ENCODE assay signal across 18 mouse cellular contexts in the genomic region with DNA sequence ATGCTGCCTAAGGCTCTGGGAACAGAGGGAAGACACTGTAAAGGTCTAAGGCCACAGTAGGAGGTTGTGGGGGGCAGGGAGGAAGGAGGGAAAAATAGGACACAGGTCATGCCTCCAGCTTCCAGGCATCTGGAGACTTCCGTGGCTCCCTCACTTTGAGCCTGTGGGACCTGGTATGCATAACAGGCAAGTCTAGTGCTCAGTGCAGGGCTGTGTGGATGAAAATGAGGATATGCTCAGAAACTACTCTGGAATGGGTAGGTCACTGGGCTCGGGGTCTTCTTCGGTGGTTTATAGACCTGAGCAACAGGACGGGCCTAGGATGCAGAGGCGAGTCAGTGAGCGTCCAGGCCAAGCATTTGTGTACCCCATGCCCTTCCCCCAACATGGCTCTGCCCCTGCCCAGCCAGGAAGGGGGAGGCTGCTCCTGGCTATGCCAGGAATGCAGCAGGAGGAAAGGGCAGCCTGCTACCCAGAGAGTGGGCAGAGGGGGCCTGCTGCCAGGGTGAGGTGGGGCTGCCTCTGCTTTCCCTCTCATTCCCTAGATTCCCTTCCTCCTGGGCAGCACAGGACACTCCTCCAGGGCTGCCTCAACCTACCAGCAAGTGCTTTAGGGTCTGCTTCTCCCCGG. TPM values are rescaled to one million over a fixed set of nuclear protein-coding genes. Genes with fewer than 3 reads are reported as not detected.
DNase-seq lines count a peak whose midpoint lies in the region; ATAC-seq and TF ChIP-seq lines count a peak whose summit lies in the region.
"Had no signal": no experiment of that assay in that cellular context is flagged by ENCODE, and none has a peak within 500 bp of the region (broad histone marks: within the 10 kb centered on the region; RNA-seq: fewer than 3 reads in every experiment).

No protein-coding gene starts in this region.

- ATAC-seq in heart, embryonic 15.5 days (replicated peaks; ENCODE audit: insufficient number of reproducible peaks, insufficient read depth, low FRiP score, low read depth), result 0 out of 2 replicates have a peak, but pooled peaks have one; percentile 22
- 0 out of 2 replicates have a peak, but pooled peaks have one; percentile 28 for ATAC-seq in lung, embryonic 14.5 days (ENCODE audit: insufficient read depth)
- no peak for ATAC-seq in megakaryocyte progenitor cell, adult 5-6 weeks (replicated peaks; ENCODE audit: poor library complexity)

- no peak overlapping the region for H3K4me2 ChIP-seq in heart, embryonic 15.5 days
- H3K4me2 ChIP-seq in lung, embryonic 14.5 days, result no peak overlapping the region
- H3K4me2 ChIP-seq: heart, embryonic 13.5 days; limb, embryonic 13.5 days; neural tube, embryonic 13.5 days had no signal

- no peak for TF ChIP-seq POLR2A in lung, adult 2 months (IDR thresholded peaks at IDR 0.05; ENCODE audit: borderline replicate concordance, extremely low read depth, low read depth, low read length)

- intact Hi-C loops in left cerebral cortex, postnatal 10 days (cut with DNase I), result no loop called here

- no peak overlapping the region for H3K9ac ChIP-seq in heart, embryonic 15.5 days
- H3K9ac ChIP-seq in lung, embryonic 14.5 days, result peak overlapping the region; percentile 17; the same call in 1 of the 2 replicates
- H3K9ac ChIP-seq: heart, embryonic 13.5 days; limb, embryonic 13.5 days; liver, embryonic 14.5 days; neural tube, embryonic 13.5 days had no signal

- H3K4me1 ChIP-seq in heart, embryonic 15.5 days (replicated peaks), result peaks cover 5% of the 10 kb centered on the region; the same call in 1 of the 2 replicates
- no peaks in the 10 kb centered on the region for H3K4me1 ChIP-seq in lung, embryonic 14.5 days (ENCODE audit: insufficient read depth)
- no peaks in the 10 kb centered on the region for H3K4me1 ChIP-seq in lung, adult 2 months (ENCODE audit: control insufficient read depth, insufficient read depth, low read length)
- H3K4me1 ChIP-seq: heart, embryonic 13.5 days; limb, embryonic 13.5 days; megakaryocyte, embryonic 14.5 days had no signal

- DNase-seq in heart, adult 11 months, result no peak
- peak; percentile 3 for DNase-seq in lung, embryonic 14.5 days
- DNase-seq in lung, adult 2 months, result no peak
- DNase-seq in kidney, adult 18-20 months, result peak; percentile 27
- peak; percentile 26 to 40 for DNase-seq in kidney, postnatal 36 days
- no peak for DNase-seq in left cerebral cortex, postnatal 10 days (ENCODE audit: extremely low spot score in 1 of 2, low spot score in 2 of 2)
- DNase-seq: adrenal gland, postnatal 36 days; cerebellum, adult 8-10 months; embryo, embryonic 11 days; right cerebral cortex, postnatal 25 days had no signal

- no peak for TF ChIP-seq CTCF in lung, embryonic 14.5 days (IDR thresholded peaks at IDR 0.05; ENCODE audit: low read depth)
- no peak for TF ChIP-seq CTCF in lung, adult 2 months (IDR thresholded peaks at IDR 0.05; ENCODE audit: insufficient read depth, low read length)

- no peaks in the 10 kb centered on the region for H3K9me3 ChIP-seq in heart, embryonic 15.5 days (replicated peaks)
- no peaks in the 10 kb centered on the region for H3K9me3 ChIP-seq in lung, embryonic 14.5 days (ENCODE audit: low read depth, low read length)
- H3K9me3 ChIP-seq: heart, embryonic 13.5 days; limb, embryonic 13.5 days; neural tube, embryonic 13.5 days had no signal

- H3K27ac ChIP-seq in heart, embryonic 15.5 days, result no peak overlapping the region
- H3K27ac ChIP-seq in lung, embryonic 14.5 days (ENCODE audit: low read depth), result no peak overlapping the region
- H3K27ac ChIP-seq: heart, embryonic 13.5 days; limb, embryonic 13.5 days; liver, embryonic 14.5 days; neural tube, embryonic 13.5 days had no signal

- no peaks in the 10 kb centered on the region for H3K36me3 ChIP-seq in heart, embryonic 15.5 days
- no peaks in the 10 kb centered on the region for H3K36me3 ChIP-seq in lung, embryonic 14.5 days (ENCODE audit: insufficient read depth)
- H3K36me3 ChIP-seq: heart, embryonic 13.5 days; limb, embryonic 13.5 days; neural tube, embryonic 13.5 days had no signal

- no peak overlapping the region for H3K4me3 ChIP-seq in heart, embryonic 15.5 days
- H3K4me3 ChIP-seq in lung, embryonic 14.5 days (ENCODE audit: low read depth, low read length), result no peak overlapping the region
- H3K4me3 ChIP-seq in lung, adult 2 months (replicated peaks; ENCODE audit: extremely low read depth, low read depth, low read length), result no peak overlapping the region
- H3K4me3 ChIP-seq: heart, embryonic 13.5 days; limb, embryonic 13.5 days; megakaryocyte, embryonic 14.5 days; neural tube, embryonic 13.5 days had no signal

- H3K27me3 ChIP-seq in heart, embryonic 15.5 days, result no peaks in the 10 kb centered on the region
- H3K27me3 ChIP-seq in lung, embryonic 14.5 days (ENCODE audit: insufficient read depth, low read length), result no peaks in the 10 kb centered on the region
- H3K27me3 ChIP-seq: limb, embryonic 13.5 days had no signal

- WGBS in heart, embryonic 15.5 days, result 52% methylated on average over 7 of the region's 7 CpGs
- 49% methylated on average over 7 of the region's 7 CpGs for WGBS in lung, embryonic 14.5 days
- WGBS in lung, adult 2 months, result 58% methylated on average over 7 of the region's 7 CpGs

RNA-seq across cellular contexts. Expression of a gene that starts 22.7 kb away (rescaled TPM):
- polyA plus RNA-seq in heart, embryonic 15.5 days (2015; fragmentation: Nextera tagmentation; extraction: Ambion mirVana), result 3.6 and 3.8 TPM in 2 replicates
- 3.2 and 3.6 TPM in 2 replicates for polyA plus RNA-seq in lung, embryonic 14.5 days (2014; fragmentation: Nextera tagmentation; extraction: Ambion mirVana)
- 1.7 and 2.5 TPM in 2 replicates for polyA plus RNA-seq in lung, adult 2 months (2012; rRNA removed)
- total RNA-seq in megakaryocyte progenitor cell, adult 5-6 weeks (2015), result 92.8 and 93.6 TPM in 2 replicates
- total RNA-seq in megakaryocyte progenitor cell, adult 5-6 weeks (2017), result 78.9 and 88.4 TPM in 2 replicates
- total RNA-seq in left cerebral cortex, postnatal 10 days (2021), result under 1 TPM; 0.34 to 0.58 TPM

RNA-seq across cellular contexts. Expression of a gene that starts 32.9 kb away (rescaled TPM):
- polyA plus RNA-seq in heart, embryonic 15.5 days (2015; fragmentation: Nextera tagmentation; extraction: Ambion mirVana), result 0.08 TPM in 1 of 2 replicates, not detected in the other
- 0.07 TPM in 1 of 2 replicates, not detected in the other for polyA plus RNA-seq in lung, embryonic 14.5 days (2014; fragmentation: Nextera tagmentation; extraction: Ambion mirVana)
- polyA plus RNA-seq in lung, adult 2 months (2012; rRNA removed), result 0.80 and 1.3 TPM in 2 replicates
- not detected in 2 replicates for total RNA-seq in megakaryocyte progenitor cell, adult 5-6 weeks (2015)
- total RNA-seq in megakaryocyte progenitor cell, adult 5-6 weeks (2017), result not detected in 2 replicates
- total RNA-seq in left cerebral cortex, postnatal 10 days (2021), result 1 to 10 TPM; 4.1 to 5.1 TPM
- total RNA-seq: hematopoietic stem cell, adult 5-6 weeks had no signal
- polyA plus RNA-seq: heart, embryonic 13.5 days; limb, embryonic 13.5 days had no signal

Comparison
In these comparisons a context has a peak if more than half of its experiments do, and no peak if none do; other contexts are left out.
1. DNase-seq: peak in lung, embryonic 14.5 days (single experiment), kidney, adult 18-20 months (single experiment) and kidney, postnatal 36 days (2 of 2); none in heart, adult 11 months (single experiment), lung, adult 2 months (single experiment) and left cerebral cortex, postnatal 10 days (0 of 2).